Mouse (Mus musculus): ENCODE data around the gene Hdgfl3. TPM values are rescaled to one million over a fixed set of nuclear protein-coding genes. Genes with fewer than 3 reads are reported as not detected.
A peak's percentile ranks its signal among the peaks of the same experiment; 100 is the strongest.

Hdgfl3 gene
- total RNA-seq, 2 experiments from 2014 or later: 62.1 to 64.3 TPM

GRCm38 (mm10) chr7:81933601-81934266 is 539 bp downstream of the Hdgfl3 start:
- DNase-seq (ENCODE audit: low spot score in 2 of 2): peak in 1 of 2 experiments; percentile 57
- peak overlapping the region; percentile 75 for H3K4me3 ChIP-seq
- peak overlapping the region; percentile 95 for H3K27ac ChIP-seq
- no peak for TF ChIP-seq CTCF (conservative IDR thresholded peaks at IDR 0.05)

- Histone ChIP-seq H3K4me3 (peak overlapping the region; percentile 75), H3K27ac (peak overlapping the region; percentile 95)
- no peak for TF ChIP-seq CTCF (conservative IDR thresholded peaks at IDR 0.05)
- no peak for DNase-seq (ENCODE audit: low spot score in 2 of 2)
Observed at GRCm38 (mm10) chr7:81933061-81933600, 1.1 kb downstream of the Hdgfl3 start.

GRCm38 (mm10) chr7:81932521-81933045 is 1.7 kb downstream of the Hdgfl3 start:
- peak overlapping the region; percentile 75 for H3K4me3 ChIP-seq
- DNase-seq (ENCODE audit: low spot score in 2 of 2): no peak
- no peak for TF ChIP-seq CTCF (conservative IDR thresholded peaks at IDR 0.05)
- peak overlapping the region; percentile 95 for H3K27ac ChIP-seq

- no peak overlapping the region for H3K4me3 ChIP-seq
- no peak for DNase-seq (ENCODE audit: low spot score in 2 of 2)
- H3K27ac ChIP-seq: no peak overlapping the region
- TF ChIP-seq CTCF (conservative IDR thresholded peaks at IDR 0.05): no peak; the same call in 1 of the 2 replicates
Observed at GRCm38 (mm10) chr7:81928998-81929397, 5.3 kb downstream of the Hdgfl3 start.

GRCm38 (mm10) chr7:81921379-81921952 is 12.8 kb downstream of the Hdgfl3 start:
- no peak for DNase-seq (ENCODE audit: low spot score in 2 of 2)
- Histone ChIP-seq H3K27ac (no peak overlapping the region), H3K4me3 (no peak overlapping the region)
- TF ChIP-seq CTCF (conservative IDR thresholded peaks at IDR 0.05): no peak

GRCm38 (mm10) chr7:81920314-81920713 is 14.0 kb downstream of the Hdgfl3 start:
- no peak for TF ChIP-seq CTCF (conservative IDR thresholded peaks at IDR 0.05)
- no peak overlapping the region for H3K4me3 ChIP-seq
- no peak for DNase-seq (ENCODE audit: low spot score in 2 of 2)
- no peak overlapping the region for H3K27ac ChIP-seq

GRCm38 (mm10) chr7:81918316-81918715 is 16.0 kb downstream of the Hdgfl3 start:
- Histone ChIP-seq H3K27ac (no peak overlapping the region), H3K4me3 (no peak overlapping the region)
- no peak for DNase-seq (ENCODE audit: low spot score in 2 of 2)
- TF ChIP-seq CTCF (conservative IDR thresholded peaks at IDR 0.05): no peak

GRCm38 (mm10) chr7:81904926-81905325 is 29.3 kb downstream of the Hdgfl3 start:
- no peak for TF ChIP-seq CTCF (conservative IDR thresholded peaks at IDR 0.05)
- no peak overlapping the region for H3K27ac ChIP-seq
- H3K4me3 ChIP-seq: no peak overlapping the region
- no peak for DNase-seq (ENCODE audit: low spot score in 2 of 2)

- no peak overlapping the region for H3K4me3 ChIP-seq
- no peak for TF ChIP-seq CTCF (conservative IDR thresholded peaks at IDR 0.05)
- no peak overlapping the region for H3K27ac ChIP-seq
- DNase-seq (ENCODE audit: low spot score in 2 of 2): no peak
Observed at GRCm38 (mm10) chr7:81904094-81904493, 30.2 kb downstream of the Hdgfl3 start.

- no peak for TF ChIP-seq CTCF (conservative IDR thresholded peaks at IDR 0.05)
- no peak for DNase-seq (ENCODE audit: low spot score in 2 of 2)
- Histone ChIP-seq H3K27ac (no peak overlapping the region), H3K4me3 (no peak overlapping the region)
Observed at GRCm38 (mm10) chr7:81899361-81899760, 34.9 kb downstream of the Hdgfl3 start.

GRCm38 (mm10) chr7:81885128-81885527 is 49.1 kb downstream of the Hdgfl3 start:
- no peak for TF ChIP-seq CTCF (conservative IDR thresholded peaks at IDR 0.05)
- H3K4me3 ChIP-seq: no peak overlapping the region
- no peak overlapping the region for H3K27ac ChIP-seq
- DNase-seq (ENCODE audit: low spot score in 2 of 2): no peak

GRCm38 (mm10) chr7:81881600-81881999 is 52.7 kb downstream of the Hdgfl3 start:
- no peak for DNase-seq (ENCODE audit: low spot score in 2 of 2)
- no peak overlapping the region for H3K27ac ChIP-seq
- TF ChIP-seq CTCF (conservative IDR thresholded peaks at IDR 0.05): no peak
- no peak overlapping the region for H3K4me3 ChIP-seq

- no peak for TF ChIP-seq CTCF (conservative IDR thresholded peaks at IDR 0.05)
- H3K27ac ChIP-seq: no peak overlapping the region
- DNase-seq (ENCODE audit: low spot score in 2 of 2): no peak
- H3K4me3 ChIP-seq: no peak overlapping the region
Observed at GRCm38 (mm10) chr7:81880797-81881196, 53.5 kb downstream of the Hdgfl3 start.

All from layer of hippocampus, adult 2 months (tissue).